Mouse (Mus musculus): ENCODE data around the gene Prpf40b. TPM values are rescaled to one million over a fixed set of nuclear protein-coding genes. Genes with fewer than 3 reads are reported as not detected.

Prpf40b gene
- total and polyA plus RNA-seq, 3 experiments: 24.7 to 46.4 TPM; not detected in 1

DNA sequence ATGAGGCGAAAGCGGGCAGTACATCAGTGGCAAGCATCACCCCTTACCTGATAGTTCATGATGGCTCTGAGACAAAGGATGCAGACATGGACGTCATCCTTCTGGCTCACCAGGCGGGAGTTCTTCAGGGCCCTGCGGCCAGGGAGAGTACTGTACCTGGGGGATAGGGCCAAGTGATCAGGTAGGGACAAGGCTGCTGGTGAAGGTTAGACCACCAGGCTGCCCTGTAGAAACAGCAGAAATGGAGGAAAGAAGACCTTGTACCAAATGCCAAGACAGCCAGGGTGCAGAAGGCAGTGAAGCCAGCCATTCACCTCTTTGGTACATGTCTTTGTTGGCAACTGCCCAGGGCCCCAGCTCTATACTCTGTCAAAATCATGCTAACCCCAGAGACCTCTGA, 33.1 kb downstream of the Prpf40b start:
- Histone ChIP-seq H3K36me3 (ENCODE audit: control insufficient read depth in 1 of 2, insufficient read depth in 2 of 2, low read length in 2 of 2) (peaks cover 0 to 18% of the 10 kb centered on the region in 2 experiments; a peak in 2 of 4 replicates), H3K9me3 (replicated peaks; ENCODE audit: insufficient read depth, low read length) (no peaks in the 10 kb centered on the region), H3K79me2 (ENCODE audit: control insufficient read depth, insufficient read depth, low read length, poor library complexity) (no peaks in the 10 kb centered on the region), H3K27me3 (ENCODE audit: control insufficient read depth in 1 of 2, insufficient read depth in 2 of 2, low read length in 2 of 2) (peaks cover 2 to 8% of the 10 kb centered on the region in 2 experiments), H3K4me1 (ENCODE audit: control insufficient read depth in 1 of 2, insufficient read depth in 2 of 2, low read length in 2 of 2) (peaks cover 9 to 27% of the 10 kb centered on the region in 2 experiments), H3K27ac (ENCODE audit: control insufficient read depth, low read depth, low read length) (no peak overlapping the region), H3K4me3 (ENCODE audit: control insufficient read depth in 1 of 2, insufficient read depth in 1 of 2, low read depth in 2 of 2, low read length in 2 of 2) (no peak overlapping the region), H3K9ac (ENCODE audit: control insufficient read depth, low read depth, low read length, poor library complexity, severe bottlenecking) (no peak overlapping the region)
- DNase-seq (ENCODE audit: low read depth, low spot score): no peak
- TF ChIP-seq JUND (IDR thresholded peaks at IDR 0.05; ENCODE audit: low read depth, low read length) (no peak), USF1 (IDR thresholded peaks at IDR 0.05; ENCODE audit: low read depth, low read length) (no peak), POLR2AphosphoS2 (IDR thresholded peaks at IDR 0.05; ENCODE audit: low read length) (no peak), NRF1 (IDR thresholded peaks at IDR 0.05; ENCODE audit: insufficient read depth, low read depth, low read length, poor library complexity, severe bottlenecking) (no peak), KAT2A (conservative IDR thresholded peaks at IDR 0.05; ENCODE audit: low read depth, low read length) (no peak), RAD21 (IDR thresholded peaks at IDR 0.05; ENCODE audit: low read depth, low read length) (no peak), MAFK (IDR thresholded peaks at IDR 0.05; ENCODE audit: borderline replicate concordance, low read depth, low read length) (no peak), ELF1 (IDR thresholded peaks at IDR 0.05; ENCODE audit: low read depth, low read length) (no peak), POLR2AphosphoS5 (IDR thresholded peaks at IDR 0.05; ENCODE audit: borderline replicate concordance, low read depth, low read length) (no peak), RCOR1 (IDR thresholded peaks at IDR 0.05; ENCODE audit: low read depth, low read length) (no peak), ZC3H11A (IDR thresholded peaks at IDR 0.05; ENCODE audit: low read depth, low read length) (no peak), TBP (IDR thresholded peaks at IDR 0.05; ENCODE audit: low read depth, low read length) (no peak), MYB (IDR thresholded peaks at IDR 0.05; ENCODE audit: low read depth, low read length) (no peak), GABPA (IDR thresholded peaks at IDR 0.05; ENCODE audit: low read depth, low read length) (no peak)

DNA sequence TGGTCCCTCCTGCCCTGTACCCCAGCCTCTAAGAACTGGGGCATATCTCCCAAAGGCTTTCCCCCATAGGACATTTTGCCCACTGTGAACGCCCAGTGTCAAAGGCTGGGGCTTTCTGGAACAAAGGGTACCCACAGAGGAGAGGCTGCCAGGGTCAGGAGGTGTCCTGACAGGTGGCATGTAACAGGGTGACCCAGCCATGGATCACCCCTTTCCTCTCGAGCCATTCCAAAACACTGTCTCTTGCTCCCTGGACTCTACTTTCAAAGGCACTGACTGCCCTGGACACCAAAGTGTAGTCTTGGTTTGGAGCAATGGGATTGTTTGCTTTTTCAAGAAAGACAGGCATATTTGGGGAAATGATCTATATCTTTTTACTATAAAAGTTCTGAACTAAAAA, 35.4 kb downstream of the Prpf40b start:
- Histone ChIP-seq H3K79me2 (ENCODE audit: control insufficient read depth, insufficient read depth, low read length, poor library complexity) (no peaks in the 10 kb centered on the region), H3K27ac (ENCODE audit: control insufficient read depth, low read depth, low read length) (no peak overlapping the region), H3K4me3 (ENCODE audit: control insufficient read depth in 1 of 2, insufficient read depth in 1 of 2, low read depth in 2 of 2, low read length in 2 of 2) (no peak overlapping the region), H3K9ac (ENCODE audit: control insufficient read depth, low read depth, low read length, poor library complexity, severe bottlenecking) (no peak overlapping the region), H3K36me3 (ENCODE audit: control insufficient read depth in 1 of 2, insufficient read depth in 2 of 2, low read length in 2 of 2) (peaks cover 0 to 25% of the 10 kb centered on the region in 2 experiments; a peak in 2 of 4 replicates), H3K9me3 (replicated peaks; ENCODE audit: insufficient read depth, low read length) (no peaks in the 10 kb centered on the region), H3K27me3 (ENCODE audit: control insufficient read depth in 1 of 2, insufficient read depth in 2 of 2, low read length in 2 of 2) (peaks cover 2 to 5% of the 10 kb centered on the region in 2 experiments; a peak in 2 of 4 replicates), H3K4me1 (ENCODE audit: control insufficient read depth in 1 of 2, insufficient read depth in 2 of 2, low read length in 2 of 2) (peaks cover 9 to 35% of the 10 kb centered on the region in 2 experiments)
- no peak for DNase-seq (ENCODE audit: low read depth, low spot score)
- TF ChIP-seq CTCF (IDR thresholded peaks at IDR 0.05 in 2 of 3, conservative IDR thresholded peaks at IDR 0.05 in 1 of 3; ENCODE audit: control insufficient read depth in 1 of 3, insufficient read depth in 1 of 3, low read depth in 2 of 3, low read length in 3 of 3, poor library complexity in 1 of 3, severe bottlenecking in 1 of 3): no peak

DNA sequence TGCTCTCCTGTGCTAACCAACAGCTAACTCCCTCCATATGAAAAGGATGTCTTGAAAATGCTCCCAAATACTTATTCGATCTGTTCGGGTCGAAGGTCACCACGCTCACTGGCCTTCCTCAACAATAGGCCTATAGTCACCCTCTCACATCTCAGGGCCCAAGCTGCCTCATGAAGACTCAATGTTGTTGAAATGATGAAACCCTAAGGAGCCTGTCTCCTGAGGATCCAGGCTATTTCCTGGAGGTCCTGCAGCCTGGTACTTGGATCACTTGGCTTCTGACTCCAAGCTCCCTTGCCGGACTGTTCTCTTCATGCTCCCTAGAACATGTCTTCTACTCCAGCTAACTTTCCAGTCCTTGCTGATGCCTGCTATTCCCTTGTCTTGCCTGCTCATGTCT, 36.5 kb downstream of the Prpf40b start:
- DNase-seq (ENCODE audit: low read depth, low spot score): no peak
- Histone ChIP-seq H3K4me1 (ENCODE audit: control insufficient read depth in 1 of 2, insufficient read depth in 2 of 2, low read length in 2 of 2) (peaks cover 9 to 35% of the 10 kb centered on the region in 2 experiments), H3K4me3 (ENCODE audit: control insufficient read depth in 1 of 2, insufficient read depth in 1 of 2, low read depth in 2 of 2, low read length in 2 of 2) (no peak overlapping the region), H3K36me3 (ENCODE audit: control insufficient read depth in 1 of 2, insufficient read depth in 2 of 2, low read length in 2 of 2) (peaks cover 0 to 25% of the 10 kb centered on the region in 2 experiments; a peak in 2 of 4 replicates), H3K79me2 (ENCODE audit: control insufficient read depth, insufficient read depth, low read length, poor library complexity) (no peaks in the 10 kb centered on the region), H3K27ac (ENCODE audit: control insufficient read depth, low read depth, low read length) (no peak overlapping the region), H3K9me3 (replicated peaks; ENCODE audit: insufficient read depth, low read length) (no peaks in the 10 kb centered on the region), H3K27me3 (ENCODE audit: control insufficient read depth in 1 of 2, insufficient read depth in 2 of 2, low read length in 2 of 2) (peaks cover 0 to under 1% of the 10 kb centered on the region in 2 experiments; a peak in 1 of 4 replicates), H3K9ac (ENCODE audit: control insufficient read depth, low read depth, low read length, poor library complexity, severe bottlenecking) (no peak overlapping the region)
- TF ChIP-seq E2F4 (IDR thresholded peaks at IDR 0.05; ENCODE audit: borderline replicate concordance, low read depth, low read length) (no peak), MAZ (IDR thresholded peaks at IDR 0.05; ENCODE audit: low read depth, low read length) (no peak), POLR2AphosphoS5 (IDR thresholded peaks at IDR 0.05; ENCODE audit: borderline replicate concordance, low read depth, low read length) (no peak), KAT2A (conservative IDR thresholded peaks at IDR 0.05; ENCODE audit: low read depth, low read length) (no peak), SMC3 (IDR thresholded peaks at IDR 0.05; ENCODE audit: low read depth, low read length) (no peak), EP300 (IDR thresholded peaks at IDR 0.05; ENCODE audit: low read depth in 1 of 2, low read length in 2 of 2) (no peak), MYC (IDR thresholded peaks at IDR 0.05; ENCODE audit: low read depth, low read length) (no peak), MEF2A (IDR thresholded peaks at IDR 0.05; ENCODE audit: extremely low read depth, insufficient replicate concordance, low read depth, low read length, poor library complexity, severe bottlenecking) (no peak), ETS1 (IDR thresholded peaks at IDR 0.05; ENCODE audit: low read depth, low read length) (no peak)
